Mouse (Mus musculus): Measurements from ENCODE around the gene Gapdhs. TPM values are rescaled to one million over a fixed set of nuclear protein-coding genes. Genes with fewer than 3 reads are reported as not detected.
A peak's percentile ranks its signal among the peaks of the same experiment; 100 is the strongest.

Gene Gapdhs
- total and polyA plus RNA-seq, 3 experiments, result 0.49 TPM; not detected in 2

- TF ChIP-seq ETS1 (IDR thresholded peaks at IDR 0.05; ENCODE audit: low read depth, low read length) (peak; percentile 54; the same call in 1 of the 2 replicates), MAFK (IDR thresholded peaks at IDR 0.05; ENCODE audit: borderline replicate concordance, low read depth, low read length) (no peak), NRF1 (IDR thresholded peaks at IDR 0.05; ENCODE audit: insufficient read depth, low read depth, low read length, poor library complexity, severe bottlenecking) (peak; percentile 71), ELF1 (IDR thresholded peaks at IDR 0.05; ENCODE audit: low read depth, low read length) (peak; percentile 71), POLR2AphosphoS5 (IDR thresholded peaks at IDR 0.05; ENCODE audit: borderline replicate concordance, low read depth, low read length) (no peak)
Measured at GRCm38 (mm10) chr7:30729396-30730063, 14.0 kb downstream of the Gapdhs start, which contains the start of gene Tmem147 (continued).

GRCm38 (mm10) chr7:30728739-30729395 lies 14.6 kb downstream of the Gapdhs start:
- no peak for DNase-seq (ENCODE audit: low read depth, low spot score)
- H3K9me3 ChIP-seq (replicated peaks; ENCODE audit: insufficient read depth, low read length), result no peaks in the 10 kb centered on the region
- peaks cover 14% of the 10 kb centered on the region for H3K79me2 ChIP-seq (ENCODE audit: control insufficient read depth, insufficient read depth, low read length, poor library complexity)
- TF ChIP-seq JUND (IDR thresholded peaks at IDR 0.05; ENCODE audit: low read depth, low read length) (no peak), USF1 (IDR thresholded peaks at IDR 0.05; ENCODE audit: low read depth, low read length) (peak; percentile 90), E2F4 (IDR thresholded peaks at IDR 0.05; ENCODE audit: borderline replicate concordance, low read depth, low read length) (0 out of 2 replicates have a peak, but pooled peaks have one; percentile 27), MXI1 (IDR thresholded peaks at IDR 0.05; ENCODE audit: low read depth, low read length) (peak; percentile 89), USF2 (IDR thresholded peaks at IDR 0.05; ENCODE audit: borderline replicate concordance in 1 of 2, insufficient read depth in 1 of 2, low read depth in 1 of 2, low read length in 2 of 2) (peak in 1 of 2 experiments; percentile 58; a peak in 1 of 4 replicates), MEF2A (IDR thresholded peaks at IDR 0.05; ENCODE audit: extremely low read depth, insufficient replicate concordance, low read depth, low read length, poor library complexity, severe bottlenecking) (no peak), KAT2A (conservative IDR thresholded peaks at IDR 0.05; ENCODE audit: low read depth, low read length) (peak; percentile 5), MAZ (IDR thresholded peaks at IDR 0.05; ENCODE audit: low read depth, low read length) (peak; percentile 56; the same call in 1 of the 2 replicates), BHLHE40 (IDR thresholded peaks at IDR 0.05; ENCODE audit: borderline replicate concordance, low read depth, low read length) (peak; percentile 63; the same call in 1 of the 2 replicates), POLR2AphosphoS5 (IDR thresholded peaks at IDR 0.05; ENCODE audit: borderline replicate concordance, low read depth, low read length) (no peak), TBP (IDR thresholded peaks at IDR 0.05; ENCODE audit: low read depth, low read length) (no peak), ELF1 (IDR thresholded peaks at IDR 0.05; ENCODE audit: low read depth, low read length) (no peak), UBTF (IDR thresholded peaks at IDR 0.05; ENCODE audit: borderline replicate concordance, insufficient read depth, low read depth, low read length) (no peak), SMC3 (IDR thresholded peaks at IDR 0.05; ENCODE audit: low read depth, low read length) (peak; percentile 18; the same call in 1 of the 2 replicates), CHD1 (IDR thresholded peaks at IDR 0.05; ENCODE audit: low read depth, low read length) (0 out of 2 replicates have a peak, but pooled peaks have one; percentile 30), RCOR1 (IDR thresholded peaks at IDR 0.05; ENCODE audit: low read depth, low read length) (no peak), MAX (IDR thresholded peaks at IDR 0.05; ENCODE audit: low read length) (peak; percentile 61; the same call in 1 of the 2 replicates), ZMIZ1 (IDR thresholded peaks at IDR 0.05; ENCODE audit: low read depth, low read length) (no peak)
- H3K9ac ChIP-seq (ENCODE audit: control insufficient read depth, low read depth, low read length, poor library complexity, severe bottlenecking), result peak overlapping the region; percentile 80
- no peaks in the 10 kb centered on the region for H3K27me3 ChIP-seq (ENCODE audit: control insufficient read depth in 1 of 2, insufficient read depth in 2 of 2, low read length in 2 of 2)
- peak overlapping the region; percentile 33 for H3K27ac ChIP-seq (ENCODE audit: control insufficient read depth, low read depth, low read length)
- peak overlapping the region; percentile 71 to 75 for H3K4me3 ChIP-seq (ENCODE audit: control insufficient read depth in 1 of 2, insufficient read depth in 1 of 2, low read depth in 2 of 2, low read length in 2 of 2)
- H3K4me1 ChIP-seq (ENCODE audit: control insufficient read depth in 1 of 2, insufficient read depth in 2 of 2, low read length in 2 of 2), result peaks cover 3 to 11% of the 10 kb centered on the region in 2 experiments; a peak in 3 of 4 replicates
- H3K36me3 ChIP-seq (ENCODE audit: control insufficient read depth in 1 of 2, insufficient read depth in 2 of 2, low read length in 2 of 2), result peaks cover 0 to 4% of the 10 kb centered on the region in 2 experiments; a peak in 2 of 4 replicates

Data from MEL (cell line).